Mouse (Mus musculus): ENCODE data around the gene Ppp1r9a. TPM values are rescaled to one million over a fixed set of nuclear protein-coding genes. Genes with fewer than 3 reads are reported as not detected.

Ppp1r9a gene
- polyA plus RNA-seq, 1 experiment = 63.9 TPM

- Histone ChIP-seq H3K27ac (ENCODE audit: insufficient read depth, low read length) (no peak overlapping the region), H3K4me1 (ENCODE audit: control insufficient read depth, insufficient read depth, low read length) (no peaks in the 10 kb centered on the region), H3K4me3 (ENCODE audit: insufficient read depth, low read length) (no peak overlapping the region)
- TF ChIP-seq CTCF (IDR thresholded peaks at IDR 0.05; ENCODE audit: extremely low read depth, insufficient read depth, low read length) (no peak), POLR2A (IDR thresholded peaks at IDR 0.05; ENCODE audit: extremely low read depth, insufficient read depth, low read length) (no peak)
Observed at GRCm38 (mm10) chr6:5081099-5081498, 178.4 kb downstream of the Ppp1r9a start.

GRCm38 (mm10) chr6:5082144-5082543, 179.4 kb downstream of the Ppp1r9a start:
- TF ChIP-seq POLR2A (IDR thresholded peaks at IDR 0.05; ENCODE audit: extremely low read depth, insufficient read depth, low read length) = no peak
- no peak for TF ChIP-seq CTCF (IDR thresholded peaks at IDR 0.05; ENCODE audit: extremely low read depth, insufficient read depth, low read length)
- Histone ChIP-seq H3K27ac (ENCODE audit: insufficient read depth, low read length) (no peak overlapping the region), H3K4me1 (ENCODE audit: control insufficient read depth, insufficient read depth, low read length) (no peaks in the 10 kb centered on the region), H3K4me3 (ENCODE audit: insufficient read depth, low read length) (no peak overlapping the region)

GRCm38 (mm10) chr6:5082740-5083139, 180.0 kb downstream of the Ppp1r9a start:
- Histone ChIP-seq H3K4me3 (ENCODE audit: insufficient read depth, low read length) (no peak overlapping the region), H3K4me1 (ENCODE audit: control insufficient read depth, insufficient read depth, low read length) (no peaks in the 10 kb centered on the region), H3K27ac (ENCODE audit: insufficient read depth, low read length) (no peak overlapping the region)
- TF ChIP-seq POLR2A (IDR thresholded peaks at IDR 0.05; ENCODE audit: extremely low read depth, insufficient read depth, low read length) = no peak
- no peak for TF ChIP-seq CTCF (IDR thresholded peaks at IDR 0.05; ENCODE audit: extremely low read depth, insufficient read depth, low read length)

- H3K27ac ChIP-seq (ENCODE audit: insufficient read depth, low read length) = no peak overlapping the region
- TF ChIP-seq POLR2A (IDR thresholded peaks at IDR 0.05; ENCODE audit: extremely low read depth, insufficient read depth, low read length) (no peak), CTCF (IDR thresholded peaks at IDR 0.05; ENCODE audit: extremely low read depth, insufficient read depth, low read length) (no peak)
Observed at GRCm38 (mm10) chr6:5083957-5084356, 181.2 kb downstream of the Ppp1r9a start.

GRCm38 (mm10) chr6:5091873-5092272, 189.2 kb downstream of the Ppp1r9a start:
- Histone ChIP-seq H3K27ac (ENCODE audit: insufficient read depth, low read length) (no peak overlapping the region), H3K4me3 (ENCODE audit: insufficient read depth, low read length) (no peak overlapping the region), H3K4me1 (ENCODE audit: control insufficient read depth, insufficient read depth, low read length) (no peaks in the 10 kb centered on the region)
- no peak for TF ChIP-seq POLR2A (IDR thresholded peaks at IDR 0.05; ENCODE audit: extremely low read depth, insufficient read depth, low read length)
- no peak for TF ChIP-seq CTCF (IDR thresholded peaks at IDR 0.05; ENCODE audit: extremely low read depth, insufficient read depth, low read length)

More at GRCm38 (mm10) chr6:5083957-5084356, 181.2 kb downstream of the Ppp1r9a start:
- H3K4me1 ChIP-seq (ENCODE audit: control insufficient read depth, insufficient read depth, low read length) = no peaks in the 10 kb centered on the region
- H3K4me3 ChIP-seq (ENCODE audit: insufficient read depth, low read length) = no peak overlapping the region

GRCm38 (mm10) chr6:5092795-5093194, 190.1 kb downstream of the Ppp1r9a start:
- Histone ChIP-seq H3K4me1 (ENCODE audit: control insufficient read depth, insufficient read depth, low read length) (no peaks in the 10 kb centered on the region), H3K27ac (ENCODE audit: insufficient read depth, low read length) (peak overlapping the region; percentile 45; the same call in 1 of the 2 replicates), H3K4me3 (ENCODE audit: insufficient read depth, low read length) (no peak overlapping the region)
- TF ChIP-seq CTCF (IDR thresholded peaks at IDR 0.05; ENCODE audit: extremely low read depth, insufficient read depth, low read length) (no peak), POLR2A (IDR thresholded peaks at IDR 0.05; ENCODE audit: extremely low read depth, insufficient read depth, low read length) (no peak)

- TF ChIP-seq POLR2A (IDR thresholded peaks at IDR 0.05; ENCODE audit: extremely low read depth, insufficient read depth, low read length) (no peak), CTCF (IDR thresholded peaks at IDR 0.05; ENCODE audit: extremely low read depth, insufficient read depth, low read length) (no peak)
- no peaks in the 10 kb centered on the region for H3K4me1 ChIP-seq (ENCODE audit: control insufficient read depth, insufficient read depth, low read length)
- H3K4me3 ChIP-seq (ENCODE audit: insufficient read depth, low read length) = no peak overlapping the region
- H3K27ac ChIP-seq (ENCODE audit: insufficient read depth, low read length) = peak overlapping the region; percentile 45
Observed at GRCm38 (mm10) chr6:5093516-5093915, 190.8 kb downstream of the Ppp1r9a start.

- no peaks in the 10 kb centered on the region for H3K4me1 ChIP-seq (ENCODE audit: control insufficient read depth, insufficient read depth, low read length)
- no peak for TF ChIP-seq CTCF (IDR thresholded peaks at IDR 0.05; ENCODE audit: extremely low read depth, insufficient read depth, low read length)
- no peak for TF ChIP-seq POLR2A (IDR thresholded peaks at IDR 0.05; ENCODE audit: extremely low read depth, insufficient read depth, low read length)
- no peak overlapping the region for H3K4me3 ChIP-seq (ENCODE audit: insufficient read depth, low read length)
- no peak overlapping the region for H3K27ac ChIP-seq (ENCODE audit: insufficient read depth, low read length)
Observed at GRCm38 (mm10) chr6:5095365-5095973, 192.8 kb downstream of the Ppp1r9a start.

- Histone ChIP-seq H3K4me1 (ENCODE audit: control insufficient read depth, insufficient read depth, low read length) (no peaks in the 10 kb centered on the region), H3K27ac (ENCODE audit: insufficient read depth, low read length) (no peak overlapping the region), H3K4me3 (ENCODE audit: insufficient read depth, low read length) (no peak overlapping the region)
- TF ChIP-seq POLR2A (IDR thresholded peaks at IDR 0.05; ENCODE audit: extremely low read depth, insufficient read depth, low read length) = no peak
- TF ChIP-seq CTCF (IDR thresholded peaks at IDR 0.05; ENCODE audit: extremely low read depth, insufficient read depth, low read length) = no peak
Observed at GRCm38 (mm10) chr6:5097309-5097708, 194.6 kb downstream of the Ppp1r9a start.

- Histone ChIP-seq H3K4me3 (ENCODE audit: insufficient read depth, low read length) (no peak overlapping the region), H3K4me1 (ENCODE audit: control insufficient read depth, insufficient read depth, low read length) (no peaks in the 10 kb centered on the region; the same call in 1 of the 2 replicates), H3K27ac (ENCODE audit: insufficient read depth, low read length) (no peak overlapping the region)
- TF ChIP-seq POLR2A (IDR thresholded peaks at IDR 0.05; ENCODE audit: extremely low read depth, insufficient read depth, low read length) (no peak), CTCF (IDR thresholded peaks at IDR 0.05; ENCODE audit: extremely low read depth, insufficient read depth, low read length) (no peak)
Observed at GRCm38 (mm10) chr6:5099282-5099681, 196.6 kb downstream of the Ppp1r9a start.

Data from cortical plate, adult 2 months (tissue).